Mouse (Mus musculus) stomach, embryonic 15.5 days (tissue): Measurements from ENCODE around the gene Pex13. TPM values are rescaled to one million over a fixed set of nuclear protein-coding genes. Genes with fewer than 3 reads are reported as not detected.

ENCODE experiments used
- ATAC-seq: fragments of 200-750 bp; cut with Nextera tagmentation; 2 replicates; pipeline ENCODE4 v1.8.0; 2017; ENCODE audit warnings: low read depth, moderate number of reproducible peaks, moderate TSS enrichment; ENCODE audit not compliant: insufficient read depth, low FRiP score
- H3K27ac ChIP-seq: fragments of 300-500 bp; sonication (generic); 2 replicates; pipeline ENCODE4 v1.5.1; 2015; ENCODE audit warnings: mild to moderate bottlenecking, inconsistent platforms
- H3K27me3 ChIP-seq: fragments of 300-500 bp; sonication (generic); replicated peaks from 2 replicates; pipeline ENCODE4 v1.6.1; 2015; ENCODE audit warnings: inconsistent platforms
- H3K36me3 ChIP-seq: fragments of 300-500 bp; sonication (generic); 2 replicates; pipeline ENCODE4 v1.6.1; 2015; ENCODE audit warnings: inconsistent platforms
- H3K4me1 ChIP-seq: fragments of 300-500 bp; sonication (generic); 2 replicates; pipeline ENCODE4 v1.6.1; 2015; ENCODE audit warnings: inconsistent platforms
- H3K4me2 ChIP-seq: fragments of 300-500 bp; sonication (generic); 2 replicates; pipeline ENCODE4 v1.6.1; 2015; ENCODE audit warnings: mild to moderate bottlenecking, inconsistent platforms
- H3K4me3 ChIP-seq: fragments of 300-500 bp; sonication (generic); replicated peaks from 2 replicates; pipeline ENCODE4 v1.5.1; 2015; ENCODE audit warnings: inconsistent platforms
- H3K9ac ChIP-seq: fragments of 300-500 bp; sonication (generic); 2 replicates; pipeline ENCODE4 v1.6.1; 2015; ENCODE audit warnings: inconsistent platforms
- H3K9me3 ChIP-seq: fragments of 300-500 bp; sonication (generic); 2 replicates; pipeline ENCODE4 v1.6.1; 2016; ENCODE audit warnings: inconsistent platforms
- WGBS: fragments of 180-500 bp; shearing (Covaris S2); methylation state at CpG from one replicate; pipeline ENCODE4 v1.1.7; 2015; 5-methylcytosine and 5-hydroxymethylcytosine counted together
- polyA plus RNA-seq: library from polyadenylated mRNA; unstranded; fragments of >200 nt; fragmentation: Nextera tagmentation; extraction: Ambion mirVana; gene quantifications from 2 replicates; pipeline ENCODE4 v1.2.1, GENCODE M21; 2015

Gene Pex13
- polyA plus RNA-seq = 25.6 and 31.9 TPM in 2 replicates

DNA sequence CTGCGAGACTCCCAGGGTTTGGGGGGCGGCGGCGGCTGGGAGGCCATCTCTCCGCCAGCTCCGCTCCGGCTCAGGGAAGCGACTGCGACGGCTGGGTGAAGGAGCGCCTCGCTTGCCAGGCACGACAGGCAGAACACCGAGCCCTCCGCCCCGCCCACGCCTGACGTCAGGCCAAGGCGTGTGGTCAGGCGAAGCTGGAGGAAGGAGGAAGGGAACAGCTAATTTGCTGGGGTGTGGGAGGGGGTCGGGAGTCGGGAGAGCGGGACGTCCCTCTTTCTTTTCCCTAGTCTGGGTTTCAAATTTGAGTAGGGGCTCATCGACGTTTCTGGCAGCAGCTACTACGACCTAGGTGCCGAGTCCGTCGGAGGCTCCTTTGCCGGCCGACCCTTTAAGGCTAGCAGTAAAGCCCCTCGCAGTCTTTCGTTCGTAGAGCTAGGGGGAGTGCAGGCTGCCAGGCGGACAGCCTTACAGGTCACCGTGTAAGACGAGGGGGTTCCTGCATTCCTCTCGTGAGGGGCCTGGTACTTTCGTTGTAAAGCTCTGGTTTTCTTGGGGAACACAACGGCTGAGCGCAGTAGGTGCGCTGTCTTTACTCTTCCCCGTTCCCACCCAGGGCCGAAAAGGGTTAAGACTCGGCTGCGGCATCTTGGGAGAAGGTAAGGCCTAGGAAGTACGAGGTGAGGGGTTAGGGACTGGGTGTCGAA is at the start of gene Pex13:
Pex13 (minus strand) TSS at position 162 of the 704 bp plus-strand sequence.
- Histone ChIP-seq H3K36me3 (peaks cover 3% of the 10 kb centered on the region; the same call in 1 of the 2 replicates), H3K27me3 (no peaks in the 10 kb centered on the region), H3K4me2 (peak within 1 kb of the TSS; percentile 62), H3K4me1 (no peaks in the 10 kb centered on the region), H3K4me3 (peak within 1 kb of the TSS; percentile 97), H3K9ac (peak within 1 kb of the TSS; percentile 97), H3K9me3 (no peaks in the 10 kb centered on the region), H3K27ac (peak within 1 kb of the TSS; percentile 97)
- peak; percentile 98 for ATAC-seq
- under 1% methylated on average over 49 of the region's 49 CpGs for WGBS

DNA sequence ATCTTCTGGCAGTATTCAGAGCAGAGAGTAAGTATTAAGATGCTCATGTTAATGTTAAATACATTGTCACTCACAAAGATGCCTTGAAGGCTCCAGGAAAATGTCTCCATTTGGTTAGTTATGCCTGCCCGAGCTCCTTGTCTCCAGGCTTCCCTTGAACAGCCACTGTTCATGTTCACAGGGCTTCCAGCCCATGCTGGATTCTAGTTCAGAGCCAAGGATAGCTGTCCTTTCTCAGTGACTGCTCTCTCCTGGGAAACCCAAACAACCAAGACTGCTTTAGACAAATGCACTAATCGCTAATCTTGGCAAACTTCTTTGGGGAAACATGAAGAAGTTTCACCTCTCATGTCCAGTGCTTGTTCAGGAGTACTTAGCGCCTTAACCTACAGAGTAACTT is 46.5 kb upstream of the Pex13 start:
- Histone ChIP-seq H3K4me2 (no peak overlapping the region), H3K27ac (no peak overlapping the region), H3K9ac (no peak overlapping the region), H3K4me3 (no peak overlapping the region), H3K9me3 (no peaks in the 10 kb centered on the region), H3K27me3 (no peaks in the 10 kb centered on the region), H3K4me1 (no peaks in the 10 kb centered on the region), H3K36me3 (peaks cover 22% of the 10 kb centered on the region)
- ATAC-seq = no peak
- WGBS = 90% methylated on average over 3 of the region's 3 CpGs

DNA sequence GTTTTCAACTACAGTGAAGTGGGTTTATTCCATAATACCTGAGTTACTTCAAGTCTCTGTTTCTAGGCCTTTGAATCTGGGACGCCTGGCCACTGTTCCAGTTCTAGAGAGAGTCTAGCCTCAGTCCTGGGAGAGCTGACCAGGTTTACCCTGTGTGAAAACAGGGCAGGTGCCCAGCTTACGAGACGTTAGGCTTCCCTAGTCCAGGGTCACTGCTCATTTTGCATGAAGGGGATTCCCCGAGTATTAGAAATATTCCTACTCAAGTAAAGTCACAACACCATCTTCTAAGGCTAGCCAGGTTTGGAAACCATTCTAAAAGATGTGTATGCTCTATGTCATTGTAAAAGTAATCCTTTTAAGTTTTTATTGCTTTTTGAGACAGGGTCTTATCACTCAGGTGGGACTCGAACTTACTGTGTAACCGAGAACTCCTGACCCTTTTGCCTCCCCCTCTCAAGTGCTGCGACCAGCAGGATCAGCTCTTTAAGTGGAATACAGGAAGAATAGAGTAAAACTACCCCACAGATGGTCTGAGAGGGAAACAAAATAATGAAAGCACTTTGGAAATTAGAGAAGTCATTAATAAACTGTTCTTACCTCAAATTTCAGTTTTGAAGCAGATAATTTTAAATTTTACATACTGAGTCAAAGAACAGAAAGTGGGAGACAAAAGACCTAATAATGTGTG is 39.0 kb upstream of the Pex13 start:
- WGBS = 85% methylated on average over 7 of the region's 7 CpGs
- no peak for ATAC-seq
- H3K36me3 ChIP-seq = peaks cover 5% of the 10 kb centered on the region
- H3K9me3 ChIP-seq = no peaks in the 10 kb centered on the region
- H3K4me2 ChIP-seq = no peak overlapping the region
- no peak overlapping the region for H3K4me3 ChIP-seq
- H3K27ac ChIP-seq = no peak overlapping the region
- no peak overlapping the region for H3K9ac ChIP-seq
- no peaks in the 10 kb centered on the region for H3K4me1 ChIP-seq
- H3K27me3 ChIP-seq = no peaks in the 10 kb centered on the region

DNA sequence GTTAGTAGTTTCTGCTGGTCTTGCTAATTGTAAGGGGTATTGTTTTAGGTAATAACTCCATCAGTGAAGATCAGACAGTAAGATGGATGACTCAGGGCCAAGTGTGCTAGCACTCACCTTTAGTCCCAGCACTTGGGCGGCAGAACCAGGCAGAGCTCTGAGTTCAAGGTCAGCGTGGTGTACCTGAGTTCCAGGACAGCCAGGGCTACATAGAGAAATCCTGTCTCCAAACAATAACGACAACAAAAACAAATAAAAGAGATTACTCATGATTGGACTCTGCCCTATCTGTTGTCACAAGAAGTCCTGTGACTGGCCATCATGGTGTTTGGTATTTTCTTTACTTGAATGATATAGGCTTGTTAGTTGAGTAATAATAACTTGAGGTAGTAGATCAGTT is 36.1 kb upstream of the Pex13 start:
- no peaks in the 10 kb centered on the region for H3K27me3 ChIP-seq
- no peak overlapping the region for H3K27ac ChIP-seq
- H3K36me3 ChIP-seq = no peaks in the 10 kb centered on the region
- H3K4me1 ChIP-seq = no peaks in the 10 kb centered on the region
- 82% methylated on average over 3 of the region's 3 CpGs for WGBS
- H3K4me3 ChIP-seq = no peak overlapping the region
- H3K9ac ChIP-seq = no peak overlapping the region
- ATAC-seq = no peak
- H3K4me2 ChIP-seq = no peak overlapping the region
- H3K9me3 ChIP-seq = no peaks in the 10 kb centered on the region

DNA sequence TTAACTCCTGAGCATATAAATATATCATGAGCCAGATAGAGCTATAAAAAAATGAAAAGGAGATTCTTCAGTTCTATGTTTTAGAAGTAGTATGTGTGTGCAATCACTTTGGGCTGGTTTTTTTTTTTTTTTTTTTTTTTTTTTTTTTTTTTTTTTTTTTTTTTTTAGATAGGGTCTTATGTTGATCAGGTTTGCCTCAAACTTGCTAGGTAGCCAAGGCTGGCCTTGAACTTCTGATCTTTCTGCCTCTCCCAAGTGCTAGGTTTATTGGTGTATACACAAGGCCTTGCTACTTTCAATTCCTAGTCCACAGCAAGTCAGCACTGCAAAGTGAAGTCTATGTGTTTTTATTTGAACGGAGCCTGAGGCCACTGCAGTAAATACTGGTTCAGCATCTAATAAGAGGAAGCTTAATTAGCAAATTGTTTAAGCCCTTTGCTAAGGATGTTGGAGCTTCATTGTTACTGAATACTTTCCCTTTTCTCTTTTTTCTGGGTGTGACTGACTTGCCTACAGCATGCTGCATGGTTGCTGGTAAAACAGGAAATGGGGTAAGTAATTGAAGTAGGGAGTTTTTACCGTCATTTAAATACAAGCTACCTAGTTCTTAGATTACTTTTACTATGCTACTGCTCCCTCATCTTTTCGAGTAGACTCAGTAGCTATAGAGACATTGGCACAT is 33.8 kb upstream of the Pex13 start:
- no peaks in the 10 kb centered on the region for H3K9me3 ChIP-seq
- no peaks in the 10 kb centered on the region for H3K36me3 ChIP-seq
- ATAC-seq = no peak
- H3K4me3 ChIP-seq = no peak overlapping the region
- no peaks in the 10 kb centered on the region for H3K4me1 ChIP-seq
- no peak overlapping the region for H3K9ac ChIP-seq
- no peaks in the 10 kb centered on the region for H3K27me3 ChIP-seq
- no peak overlapping the region for H3K27ac ChIP-seq
- H3K4me2 ChIP-seq = no peak overlapping the region
- WGBS = 63% methylated on average over 3 of the region's 3 CpGs

DNA sequence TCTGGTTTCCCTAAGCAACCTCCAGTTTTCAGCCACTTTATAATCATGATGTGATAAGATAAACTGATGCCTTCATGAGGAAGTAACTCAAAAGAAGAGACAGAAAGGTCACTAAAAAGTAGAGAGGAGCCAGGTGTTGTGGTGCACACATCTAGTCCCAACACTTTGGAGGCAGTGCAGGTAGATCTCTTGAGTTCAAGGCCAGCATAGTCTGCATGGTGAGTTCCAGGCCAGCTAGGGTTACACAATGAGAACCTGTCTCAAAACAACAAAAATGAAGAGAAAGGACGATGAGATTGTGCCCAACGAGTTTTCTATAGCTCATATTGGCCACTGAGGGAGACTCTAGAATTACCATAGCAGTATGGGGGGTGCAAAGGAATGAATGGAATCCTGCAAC is 32.8 kb upstream of the Pex13 start:
- no peak for ATAC-seq
- Histone ChIP-seq H3K27me3 (no peaks in the 10 kb centered on the region), H3K9me3 (no peaks in the 10 kb centered on the region), H3K4me2 (no peak overlapping the region), H3K9ac (no peak overlapping the region), H3K27ac (no peak overlapping the region), H3K36me3 (no peaks in the 10 kb centered on the region), H3K4me3 (no peak overlapping the region), H3K4me1 (no peaks in the 10 kb centered on the region)
- WGBS = 74% methylated on average over 2 of the region's 2 CpGs

DNA sequence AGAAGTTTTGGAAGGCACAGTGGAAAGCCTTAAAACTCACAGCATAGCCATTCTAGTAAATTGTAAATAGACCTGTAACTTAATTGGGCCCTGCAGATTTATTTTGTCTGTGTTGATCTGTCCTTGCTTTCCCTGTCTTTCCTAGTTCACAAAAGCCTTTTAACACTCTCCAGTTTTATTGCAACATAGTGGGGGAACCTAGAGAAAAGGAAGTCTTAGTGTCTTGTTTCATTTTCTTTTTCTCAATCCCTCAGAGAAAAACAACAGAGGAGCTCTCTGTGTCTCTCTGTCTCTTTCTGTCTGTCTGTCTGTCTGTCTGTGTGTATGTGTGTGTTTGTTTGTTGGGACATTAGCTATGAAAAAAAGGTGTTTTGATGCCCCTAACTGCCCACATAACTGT is 30.1 kb upstream of the Pex13 start:
- H3K9me3 ChIP-seq = no peaks in the 10 kb centered on the region
- ATAC-seq = no peak
- H3K4me2 ChIP-seq = no peak overlapping the region
- no peaks in the 10 kb centered on the region for H3K27me3 ChIP-seq
- no peak overlapping the region for H3K9ac ChIP-seq
- H3K27ac ChIP-seq = no peak overlapping the region
- no peaks in the 10 kb centered on the region for H3K36me3 ChIP-seq
- H3K4me3 ChIP-seq = no peak overlapping the region
- no peaks in the 10 kb centered on the region for H3K4me1 ChIP-seq

DNA sequence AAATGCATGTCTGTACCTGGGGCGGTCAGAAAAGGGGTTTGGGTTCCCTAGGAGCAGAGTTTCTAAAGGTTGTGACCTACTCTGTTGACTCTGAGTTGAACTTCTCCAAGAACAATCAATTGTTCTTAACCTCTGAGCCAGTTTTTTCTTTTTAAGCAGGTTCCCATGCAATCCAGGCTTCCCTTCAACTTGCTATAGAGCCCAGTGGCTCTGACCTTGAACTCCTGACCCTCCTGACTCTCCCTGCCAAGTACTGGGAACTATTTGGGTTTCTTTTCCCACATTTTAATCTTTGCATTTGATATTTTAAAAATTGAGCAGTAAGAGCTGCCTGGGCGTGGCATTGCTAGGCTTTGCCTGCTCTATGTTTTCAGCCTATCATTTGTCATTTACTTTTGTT is 27.5 kb upstream of the Pex13 start:
- 87% methylated on average over 2 of the region's 2 CpGs for WGBS
- Histone ChIP-seq H3K4me2 (no peak overlapping the region), H3K27me3 (no peaks in the 10 kb centered on the region), H3K4me1 (no peaks in the 10 kb centered on the region), H3K36me3 (no peaks in the 10 kb centered on the region), H3K9ac (no peak overlapping the region), H3K27ac (no peak overlapping the region), H3K9me3 (no peaks in the 10 kb centered on the region), H3K4me3 (no peak overlapping the region)
- ATAC-seq = no peak

DNA sequence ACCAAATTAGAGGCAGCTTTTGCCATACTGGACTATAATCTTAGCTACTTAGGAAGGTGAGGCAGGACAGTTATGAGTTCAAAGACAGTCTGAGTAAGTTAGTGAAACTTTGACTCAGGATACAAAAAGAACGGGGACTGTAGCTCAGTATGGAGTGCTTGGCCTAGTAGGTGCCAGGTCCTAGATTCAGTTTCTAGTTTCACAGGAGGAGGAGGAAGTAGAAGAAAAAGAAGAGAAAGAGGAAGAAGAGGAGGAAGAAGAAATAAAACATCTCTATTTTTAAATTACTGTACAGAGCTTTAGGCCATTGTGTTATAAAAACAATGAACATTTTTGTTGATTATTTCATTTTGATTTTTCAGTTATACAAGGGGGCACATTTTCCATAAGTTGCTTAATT is 22.3 kb upstream of the Pex13 start:
- H3K36me3 ChIP-seq = no peaks in the 10 kb centered on the region
- H3K27ac ChIP-seq = no peak overlapping the region
- H3K9ac ChIP-seq = no peak overlapping the region
- WGBS = 94% methylated on average over 1 of the region's 1 CpGs
- ATAC-seq = no peak
- no peak overlapping the region for H3K4me2 ChIP-seq
- H3K9me3 ChIP-seq = no peaks in the 10 kb centered on the region
- H3K4me3 ChIP-seq = no peak overlapping the region
- H3K4me1 ChIP-seq = no peaks in the 10 kb centered on the region
- H3K27me3 ChIP-seq = no peaks in the 10 kb centered on the region

DNA sequence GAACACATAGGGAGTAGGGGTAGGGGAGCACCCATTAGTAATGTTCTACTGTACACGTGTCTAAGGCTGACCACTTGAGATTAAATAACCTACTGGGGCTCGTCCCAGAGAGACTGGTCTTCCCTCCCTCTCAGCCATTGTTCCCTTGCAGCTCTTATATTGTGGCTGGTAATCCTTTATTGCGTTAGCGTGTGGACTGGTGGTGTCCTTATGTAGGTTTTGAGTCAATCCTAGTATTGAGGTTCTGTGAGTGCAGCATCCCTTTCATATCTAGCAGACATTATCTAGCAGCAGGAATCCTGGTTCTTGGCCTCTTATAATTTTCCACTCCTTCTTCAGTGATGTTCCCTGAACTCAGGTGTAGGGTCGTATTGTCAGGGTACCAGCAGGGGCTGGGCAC is 20.9 kb upstream of the Pex13 start:
- Histone ChIP-seq H3K9me3 (no peaks in the 10 kb centered on the region), H3K4me3 (no peak overlapping the region), H3K27me3 (no peaks in the 10 kb centered on the region), H3K9ac (no peak overlapping the region), H3K4me2 (no peak overlapping the region), H3K36me3 (no peaks in the 10 kb centered on the region), H3K4me1 (no peaks in the 10 kb centered on the region), H3K27ac (no peak overlapping the region)
- 88% methylated on average over 5 of the region's 5 CpGs for WGBS
- no peak for ATAC-seq

DNA sequence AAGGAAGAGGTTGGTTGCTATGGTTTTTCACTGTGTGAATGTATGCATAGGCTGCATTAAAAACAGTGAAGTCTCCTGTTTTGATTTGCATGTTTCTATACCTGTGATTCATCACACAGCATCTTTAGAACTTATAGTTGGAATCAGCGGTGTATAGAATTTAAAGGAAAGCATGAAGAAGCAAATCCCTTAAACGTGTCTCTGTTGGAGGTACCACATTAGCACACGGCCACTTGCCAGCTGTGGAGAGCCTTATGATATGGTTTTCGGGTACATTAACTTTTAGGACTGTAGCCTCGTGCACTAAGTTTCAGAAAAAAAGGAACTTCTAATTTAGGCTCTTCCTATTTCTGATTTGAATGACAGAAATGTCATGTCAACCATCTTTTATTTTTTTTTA is 16.8 kb upstream of the Pex13 start:
- ATAC-seq = no peak
- Histone ChIP-seq H3K4me3 (no peak overlapping the region), H3K27ac (no peak overlapping the region), H3K4me1 (no peaks in the 10 kb centered on the region), H3K36me3 (peaks cover 4% of the 10 kb centered on the region; the same call in 1 of the 2 replicates), H3K9me3 (no peaks in the 10 kb centered on the region), H3K27me3 (no peaks in the 10 kb centered on the region), H3K9ac (no peak overlapping the region), H3K4me2 (no peak overlapping the region)
- 86% methylated on average over 5 of the region's 5 CpGs for WGBS

DNA sequence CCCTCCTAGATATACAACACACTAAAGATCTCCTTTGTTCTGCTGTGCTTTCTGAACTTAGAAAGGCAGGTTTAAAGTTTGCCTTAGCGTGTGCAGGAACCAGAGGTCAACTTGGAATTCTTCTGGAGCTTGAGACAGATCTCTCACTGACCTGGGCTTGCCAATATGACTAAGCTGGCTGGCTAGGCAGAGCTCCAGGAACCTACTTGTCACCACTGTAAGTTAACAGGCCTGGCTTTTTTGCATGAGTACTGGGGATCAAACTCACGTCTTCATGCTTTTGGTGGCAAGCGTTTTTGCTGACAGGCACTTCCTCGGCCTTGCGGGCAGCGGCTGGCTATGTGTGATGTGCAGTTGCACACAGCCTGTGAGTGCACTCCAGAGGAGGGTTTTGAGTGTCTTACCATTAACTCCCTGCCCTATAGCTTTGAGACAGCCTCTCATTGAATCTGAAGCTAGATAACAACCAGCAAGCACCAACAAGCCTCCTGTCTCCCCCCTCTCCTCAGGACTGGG is 14.7 kb upstream of the Pex13 start:
- Histone ChIP-seq H3K36me3 (peaks cover 8% of the 10 kb centered on the region), H3K4me2 (no peak overlapping the region), H3K27ac (no peak overlapping the region), H3K9me3 (no peaks in the 10 kb centered on the region), H3K27me3 (no peaks in the 10 kb centered on the region), H3K9ac (no peak overlapping the region), H3K4me3 (no peak overlapping the region), H3K4me1 (no peaks in the 10 kb centered on the region)
- no peak for ATAC-seq
- WGBS = 92% methylated on average over 6 of the region's 6 CpGs
